Mouse (Mus musculus) thymus, adult 2 months (tissue): ENCODE results near the gene 1700008O03Rik. TPM values are rescaled to one million over a fixed set of nuclear protein-coding genes. Genes with fewer than 3 reads are reported as not detected.

Experiments
- DNase-seq: peaks from one replicate; pipeline ENCODE4 v3.0.0; 2021
- H3K27ac ChIP-seq: fragments of 200-500 bp; 2 replicates; pipeline ENCODE4 v1.5.1; 2012; ENCODE audit warnings: low read length, control low read depth; ENCODE audit not compliant: control insufficient read depth, insufficient read depth
- H3K27me3 ChIP-seq: fragments of 200-500 bp; 2 replicates; pipeline ENCODE4 v1.6.1; 2012; ENCODE audit warnings: mild to moderate bottlenecking, low read length, moderate library complexity, mixed read lengths; ENCODE audit not compliant: control insufficient read depth, insufficient read depth
- H3K36me3 ChIP-seq: fragments of 200-500 bp; 2 replicates; pipeline ENCODE4 v1.6.1; 2012; ENCODE audit warnings: mild to moderate bottlenecking, low read length, moderate library complexity; ENCODE audit not compliant: control insufficient read depth, insufficient read depth
- H3K4me1 ChIP-seq: fragments of 200-500 bp; replicated peaks from 2 replicates; pipeline ENCODE4 v1.6.1; 2012; ENCODE audit warnings: low read length; ENCODE audit not compliant: control insufficient read depth, insufficient read depth
- H3K4me3 ChIP-seq: fragments of 200-500 bp; 2 replicates; pipeline ENCODE4 v1.5.1; 2012; ENCODE audit warnings: mild to moderate bottlenecking, low read length, control low read depth, moderate library complexity; ENCODE audit not compliant: control insufficient read depth, insufficient read depth
- CTCF ChIP-seq: fragments of 200-500 bp; IDR thresholded peaks from 2 replicates; pipeline ENCODE4 v1.5.1; 2012; ENCODE audit warnings: mild to moderate bottlenecking, control low read depth, low read length, moderate library complexity, borderline replicate concordance; ENCODE audit not compliant: control insufficient read depth, poor library complexity, insufficient read depth; ENCODE audit errors: extremely low read depth
- POLR2A ChIP-seq: fragments of 200-500 bp; IDR thresholded peaks from 2 replicates; pipeline ENCODE4 v1.6.1; 2012; ENCODE audit warnings: mild to moderate bottlenecking, low read length, control low read depth, moderate library complexity; ENCODE audit not compliant: control insufficient read depth, poor library complexity, insufficient read depth; ENCODE audit errors: extremely low read depth
- WGBS: fragments of 180-500 bp; shearing (Covaris S2); methylation state at CpG from one replicate; pipeline ENCODE4 v1.1.7; 2018; 5-methylcytosine and 5-hydroxymethylcytosine counted together
- polyA plus RNA-seq: library from polyadenylated mRNA; depleted of rRNA; stranded (reverse); fragments of >200 nt; gene quantifications from 2 replicates; pipeline ENCODE4 v1.2.3, GENCODE M21; 2012

The 1700008O03Rik gene
- polyA plus RNA-seq, 1 experiment = 2.1 TPM

DNA sequence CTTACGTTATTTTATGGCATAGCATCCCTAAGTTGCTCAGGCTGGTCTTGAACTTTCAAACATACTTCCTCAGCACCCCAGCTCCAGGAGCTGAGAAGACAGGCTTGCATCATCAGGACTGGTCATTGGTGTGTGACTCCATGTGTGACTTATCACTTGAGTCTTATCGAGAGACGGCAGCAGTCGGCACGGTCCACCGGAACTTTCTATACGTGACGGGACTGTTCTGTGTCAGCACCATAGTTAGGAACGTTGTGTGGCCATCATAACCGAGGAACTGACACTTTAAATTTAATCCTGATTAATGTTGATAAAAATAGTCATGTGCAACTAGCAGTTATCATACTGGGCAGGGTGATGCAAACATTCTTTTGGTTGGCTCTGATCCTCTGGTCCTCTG is 44.5 kb downstream of the 1700008O03Rik start:
- H3K27ac ChIP-seq = no peak overlapping the region
- no peak overlapping the region for H3K4me3 ChIP-seq
- no peaks in the 10 kb centered on the region for H3K4me1 ChIP-seq
- TF ChIP-seq POLR2A (no peak), CTCF (no peak)
- H3K36me3 ChIP-seq = no peaks in the 10 kb centered on the region
- no peak for DNase-seq
- no peaks in the 10 kb centered on the region; the same call in 1 of the 2 replicates for H3K27me3 ChIP-seq
- WGBS = 90% methylated on average over 10 of the region's 10 CpGs

DNA sequence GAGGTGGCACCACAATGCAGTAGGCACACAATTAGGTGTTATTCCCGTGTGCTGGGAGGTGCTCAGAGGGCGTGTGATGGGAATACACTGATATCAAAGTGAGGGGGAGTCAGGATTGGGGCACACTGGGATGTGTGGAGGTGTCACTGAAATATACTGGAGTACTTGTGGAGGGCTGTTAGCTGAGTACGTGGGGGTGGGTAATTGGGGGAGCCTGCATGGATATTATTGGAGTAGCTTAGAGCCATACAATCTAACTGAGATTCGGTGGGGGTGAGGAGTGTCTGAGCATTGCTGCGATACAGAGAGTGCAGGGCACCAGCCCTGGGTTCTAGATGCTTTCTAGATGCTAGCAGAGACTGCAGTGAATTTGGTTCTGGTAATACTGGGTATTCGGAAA is 45.4 kb downstream of the 1700008O03Rik start:
- Histone ChIP-seq H3K27ac (no peak overlapping the region), H3K27me3 (no peaks in the 10 kb centered on the region; the same call in 1 of the 2 replicates), H3K4me1 (no peaks in the 10 kb centered on the region), H3K4me3 (no peak overlapping the region), H3K36me3 (no peaks in the 10 kb centered on the region)
- TF ChIP-seq POLR2A = no peak
- TF ChIP-seq CTCF = no peak
- 60% methylated on average over 6 of the region's 6 CpGs for WGBS
- DNase-seq = no peak

- no peak for DNase-seq
- no peaks in the 10 kb centered on the region for H3K4me1 ChIP-seq
- no peak overlapping the region for H3K27ac ChIP-seq
- TF ChIP-seq POLR2A (no peak), CTCF (no peak)
- no peak overlapping the region for H3K4me3 ChIP-seq
- H3K27me3 ChIP-seq = no peaks in the 10 kb centered on the region; the same call in 1 of the 2 replicates
- no peaks in the 10 kb centered on the region for H3K36me3 ChIP-seq
- WGBS = 12% methylated on average over 32 of the region's 32 CpGs
These were observed 48.3 kb downstream of the 1700008O03Rik start for GRCm38 (mm10) chr7:44337121-44337849.

GRCm38 (mm10) chr7:44336046-44337021 is 49.3 kb downstream of the 1700008O03Rik start:
- H3K36me3 ChIP-seq = no peaks in the 10 kb centered on the region
- H3K27me3 ChIP-seq = no peaks in the 10 kb centered on the region; the same call in 1 of the 2 replicates
- H3K4me3 ChIP-seq = no peak overlapping the region

GRCm38 (mm10) chr7:44335031-44335878 is 50.4 kb downstream of the 1700008O03Rik start:
- DNase-seq = no peak
- H3K36me3 ChIP-seq = no peaks in the 10 kb centered on the region
- WGBS = 8% methylated on average over 38 of the region's 40 CpGs
- H3K27ac ChIP-seq = no peak overlapping the region
- H3K4me3 ChIP-seq = no peak overlapping the region
- TF ChIP-seq POLR2A (no peak), CTCF (no peak)
- no peaks in the 10 kb centered on the region; the same call in 1 of the 2 replicates for H3K27me3 ChIP-seq
- no peaks in the 10 kb centered on the region for H3K4me1 ChIP-seq

More at GRCm38 (mm10) chr7:44336046-44337021, 49.3 kb downstream of the 1700008O03Rik start:
- 8% methylated on average over 48 of the region's 54 CpGs for WGBS
- TF ChIP-seq POLR2A (no peak), CTCF (no peak)
- no peaks in the 10 kb centered on the region for H3K4me1 ChIP-seq
- no peak overlapping the region for H3K27ac ChIP-seq
- DNase-seq = no peak

GRCm38 (mm10) chr7:44334139-44334538 is 51.5 kb downstream of the 1700008O03Rik start:
- no peaks in the 10 kb centered on the region; the same call in 1 of the 2 replicates for H3K27me3 ChIP-seq
- H3K4me3 ChIP-seq = no peak overlapping the region
- H3K36me3 ChIP-seq = no peaks in the 10 kb centered on the region
- H3K4me1 ChIP-seq = no peaks in the 10 kb centered on the region
- no peak overlapping the region for H3K27ac ChIP-seq
- no peak for TF ChIP-seq CTCF
- TF ChIP-seq POLR2A = no peak
- DNase-seq = no peak
- 66% methylated on average over 14 of the region's 14 CpGs for WGBS
